Mouse (Mus musculus) urinary bladder, postnatal 4 days (tissue): Measurements from ENCODE around the gene Narfl.
"Not testable (repeated sequence)": the region's sequence is repeated elsewhere in the genome, so short reads cannot be mapped to it uniquely, and the experiment has no call there.

Experiments used
- DNase-seq, 2 experiments: peaks; one replicate each; pipeline ENCODE4 v3.0.0; 2021 to 2022; ENCODE audit warnings: low spot score in 2 of 2

Narfl gene

DNA sequence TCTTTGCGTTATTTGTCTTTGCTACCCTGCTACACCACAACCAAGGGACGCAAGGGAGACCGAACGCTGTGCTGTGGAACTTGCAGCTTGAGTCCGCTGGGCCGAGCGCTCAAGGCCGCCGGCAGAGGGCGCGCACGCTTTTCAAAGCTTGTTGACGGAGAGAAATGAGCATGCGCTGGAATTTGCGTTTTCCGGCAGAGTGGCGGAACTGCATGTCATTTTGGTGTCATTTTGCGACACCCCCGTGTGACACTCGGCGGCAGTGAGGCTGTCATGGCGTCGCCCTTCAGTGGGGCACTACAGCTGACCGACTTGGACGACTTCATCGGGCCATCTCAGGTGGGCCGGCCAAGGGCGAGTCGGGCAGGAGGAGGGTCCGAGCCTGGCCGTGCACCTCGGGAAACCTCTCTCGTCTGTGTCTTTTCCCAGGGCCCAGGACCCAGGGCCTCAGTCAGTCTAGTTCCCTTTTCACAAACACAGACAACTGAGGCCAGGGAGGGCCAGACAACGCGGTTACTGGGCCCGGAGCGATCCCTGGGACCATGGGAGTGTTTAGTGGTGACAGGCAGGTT, at the start of gene Narfl:
Narfl (plus strand) TSS at position 228 of the 572 bp plus-strand sequence.
- peak; percentile 94 to 97 for DNase-seq

DNA sequence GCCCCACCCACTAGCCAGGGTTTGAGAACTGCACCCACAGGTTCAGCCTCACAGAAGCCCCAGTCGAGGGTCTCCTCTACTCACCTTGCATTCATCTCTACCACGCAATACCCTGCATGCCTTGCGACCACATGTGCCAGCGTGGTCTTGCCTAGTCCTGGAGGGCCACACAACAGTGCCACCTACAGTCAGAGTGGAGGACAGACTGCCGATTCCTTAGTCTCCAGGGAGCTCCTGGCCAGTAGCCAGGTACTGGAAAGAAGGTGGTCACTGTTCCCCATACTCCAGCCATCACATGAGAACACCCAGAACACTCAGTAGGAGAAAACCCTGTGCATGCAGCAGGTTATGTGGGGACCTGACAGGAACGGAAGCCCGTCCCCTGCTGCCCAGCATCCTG, 49.7 kb upstream of the Narfl start:
- DNase-seq: no peak

DNA sequence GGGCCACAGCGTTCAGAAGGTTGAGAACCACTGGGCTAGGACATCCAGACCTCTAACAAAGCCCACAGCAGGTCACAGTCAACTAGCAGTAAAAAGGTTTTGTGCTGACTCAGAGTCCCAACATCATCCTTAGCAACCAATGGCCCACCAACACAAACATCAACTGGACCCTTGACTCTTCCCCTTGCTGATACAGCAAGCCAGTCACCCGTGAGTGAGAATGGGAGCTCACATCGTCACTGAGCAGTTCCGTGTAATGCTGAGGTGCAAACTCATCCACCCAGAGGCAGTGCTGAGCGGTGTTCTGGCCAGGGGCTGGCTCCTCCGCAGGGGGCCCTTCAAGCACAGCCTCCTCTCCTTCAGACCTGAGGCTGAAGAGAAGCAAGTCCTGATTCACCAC, 48.3 kb upstream of the Narfl start:
- no peak for DNase-seq

DNA sequence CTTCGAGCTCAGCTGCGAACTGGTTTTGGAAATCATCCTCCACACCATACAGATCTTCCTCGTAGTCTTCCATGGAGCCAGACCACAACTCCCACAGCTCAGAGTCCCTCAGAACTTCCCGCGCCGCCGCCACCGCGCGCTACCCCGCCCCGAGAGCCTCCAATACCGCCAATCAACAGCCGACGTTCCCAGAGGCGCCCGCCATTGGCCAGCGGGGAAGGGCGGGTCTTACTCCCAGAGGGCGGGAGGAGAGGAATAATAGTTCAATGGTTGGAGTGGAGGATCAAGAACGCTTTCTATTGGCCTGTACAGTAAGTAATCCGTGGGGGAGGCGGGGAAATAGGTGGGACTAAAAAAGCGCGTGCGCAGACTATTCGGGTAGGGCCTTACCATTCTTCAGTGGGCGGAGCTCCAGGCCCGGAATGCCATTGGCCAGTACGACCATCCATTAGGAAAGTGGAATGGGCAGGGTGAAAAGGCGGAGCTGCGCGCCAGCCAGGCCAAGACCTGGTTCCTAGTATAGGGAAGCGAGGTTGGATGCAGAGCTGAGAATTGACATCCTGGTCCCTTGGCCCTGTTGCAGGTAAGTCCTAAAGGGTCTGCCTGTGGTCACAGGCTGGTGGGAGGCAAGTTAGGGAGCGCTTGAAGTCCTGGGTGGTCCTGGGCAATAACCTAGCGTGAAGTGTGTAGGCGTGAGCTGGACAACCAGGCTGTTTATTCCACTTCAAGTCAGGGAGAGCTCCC, 46.1 kb upstream of the Narfl start, which contains the start of the genes Chtf18 and Rpusd1:
Chtf18 (minus strand) TSS at position 155 of the 744 bp plus-strand sequence.
Rpusd1 (plus strand) TSS at position 406 of the 744 bp plus-strand sequence.
- peak; percentile 98 for DNase-seq

DNA sequence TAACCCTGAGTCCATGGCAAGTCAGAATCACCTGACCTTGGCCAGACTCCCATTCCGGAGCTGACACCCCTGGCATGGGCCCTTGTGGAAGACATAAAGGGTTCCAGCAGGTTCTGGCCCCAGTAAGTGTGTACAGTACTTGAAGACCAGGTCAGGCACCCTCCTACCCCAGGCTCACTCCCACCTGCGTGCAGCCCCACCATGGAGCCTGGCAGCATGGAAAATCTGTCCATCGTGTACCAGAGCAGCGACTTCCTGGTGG, 45.6 kb upstream of the Narfl start:
- no peak for DNase-seq

DNA sequence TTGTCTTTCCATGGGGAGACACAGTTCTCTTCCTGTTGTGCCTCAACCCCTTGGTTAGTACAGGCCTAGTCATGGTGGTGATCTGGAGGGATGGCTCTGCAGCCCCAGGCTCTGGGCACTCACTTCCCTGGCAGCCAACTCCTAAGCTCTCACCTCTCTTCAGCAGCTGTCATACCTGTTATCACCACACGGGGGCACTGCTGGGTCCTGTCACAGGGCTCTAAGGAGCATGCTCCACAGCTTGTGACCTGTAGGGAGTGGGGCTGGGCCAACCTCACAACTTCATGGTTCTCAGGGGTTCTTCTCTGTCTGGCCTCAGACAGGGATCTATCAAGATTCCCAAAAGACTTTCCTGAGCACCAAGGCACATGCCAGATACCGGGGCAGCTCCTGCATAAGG, 41.5 kb upstream of the Narfl start:
- peak; percentile 71 to 85 for DNase-seq

DNA sequence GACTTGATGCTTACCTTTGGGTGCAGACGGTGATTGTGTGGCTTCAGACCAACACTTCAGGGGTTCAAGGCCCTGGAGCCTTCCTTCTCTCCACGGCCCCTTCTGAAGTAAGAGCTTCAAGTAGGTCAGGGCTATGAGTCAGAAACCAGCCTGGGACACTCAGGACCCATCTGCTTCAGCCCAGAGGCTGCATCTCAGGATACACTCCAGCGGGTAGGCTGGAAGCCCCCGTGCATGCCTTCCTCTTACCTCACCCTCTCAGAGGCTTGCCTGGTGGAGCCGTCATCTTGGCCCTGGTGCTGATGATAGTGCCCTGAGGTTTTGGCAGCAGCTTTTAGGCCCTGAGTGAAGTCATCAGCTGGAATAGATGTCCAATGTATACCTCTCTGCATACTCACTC, 38.3 kb upstream of the Narfl start:
- DNase-seq: no peak

DNA sequence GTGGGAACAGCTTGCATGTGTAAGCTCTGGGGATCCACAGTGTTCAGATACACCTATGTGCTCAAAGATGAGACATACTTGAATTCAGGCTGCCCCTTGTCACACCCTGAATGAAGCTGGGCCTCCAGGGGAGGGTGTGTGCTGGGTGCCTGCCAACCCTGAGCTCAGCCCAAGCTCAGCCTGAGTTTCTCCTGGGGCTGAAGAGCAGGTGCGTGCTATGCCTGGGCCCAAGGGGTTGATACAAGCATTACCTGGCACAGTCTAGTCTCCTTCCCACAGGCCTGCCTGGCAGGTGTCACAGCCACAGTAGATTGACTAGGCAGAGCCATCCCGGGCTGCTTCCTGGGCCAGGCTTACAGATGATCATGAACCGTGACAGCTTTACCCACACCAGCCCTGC, 37.8 kb upstream of the Narfl start, which contains the start of gene Mslnl:
Mslnl (plus strand) TSS at position 298 of the 400 bp plus-strand sequence.
- DNase-seq: no peak

DNA sequence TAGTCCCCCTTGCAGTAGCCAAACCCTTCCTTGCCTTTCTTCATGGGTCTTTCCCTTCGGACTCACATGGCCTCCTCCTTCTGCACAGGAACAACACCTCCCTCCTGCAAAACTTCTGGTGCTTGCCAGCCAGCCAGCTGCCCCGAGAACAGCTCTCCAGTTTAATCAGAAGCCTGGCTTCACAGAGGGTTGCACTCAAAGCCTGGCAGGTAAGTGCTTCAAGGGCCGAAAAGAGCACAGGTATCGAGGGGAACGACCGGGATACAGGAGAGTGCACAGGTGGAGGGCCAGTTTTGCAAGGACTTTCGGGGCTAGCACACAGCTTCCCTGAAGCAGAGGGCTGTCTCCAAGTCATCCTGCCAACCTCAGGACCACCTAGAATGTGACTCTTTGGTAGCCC, 34.7 kb upstream of the Narfl start:
- DNase-seq: no peak

DNA sequence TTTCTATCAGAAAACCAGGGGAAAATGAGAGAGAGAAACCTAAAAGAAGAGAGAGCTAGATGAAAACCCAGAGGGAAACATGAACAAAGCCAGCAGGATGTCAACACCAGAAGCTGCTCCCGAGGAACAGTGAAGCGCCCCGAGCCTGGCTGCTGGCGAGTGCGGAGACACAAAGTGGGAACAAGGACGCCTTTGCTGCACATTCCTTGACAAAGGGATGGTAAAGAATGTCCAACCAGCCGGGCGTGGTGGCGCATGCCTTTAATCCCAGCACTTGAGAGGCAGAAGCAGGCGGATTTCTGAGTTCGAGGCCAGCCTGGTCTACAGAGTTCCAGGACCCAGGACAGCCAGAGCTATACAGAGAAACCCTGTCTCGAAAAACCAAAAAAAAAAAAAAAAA, 32.1 kb upstream of the Narfl start:
- not testable (repeated sequence) for DNase-seq

DNA sequence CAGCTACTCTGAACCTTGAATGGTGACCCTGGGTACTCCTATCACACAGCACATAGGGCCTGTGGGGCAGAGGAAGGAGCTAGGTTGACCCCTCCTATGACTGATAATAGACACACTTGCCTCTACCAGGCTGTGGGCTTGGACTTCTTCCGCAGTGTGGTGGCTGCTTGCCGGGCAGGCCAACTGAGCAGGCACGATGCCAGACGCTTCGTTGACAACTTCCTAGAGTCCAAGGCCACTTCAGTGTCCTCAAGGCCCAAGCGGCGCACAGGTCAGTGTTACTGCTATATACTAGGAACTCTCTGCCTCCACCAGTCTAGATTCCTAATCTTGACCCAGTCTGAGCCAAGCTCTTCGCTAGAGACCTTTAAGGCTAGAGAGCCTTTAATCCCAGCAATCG, 29.7 kb upstream of the Narfl start:
- DNase-seq: no peak

DNA sequence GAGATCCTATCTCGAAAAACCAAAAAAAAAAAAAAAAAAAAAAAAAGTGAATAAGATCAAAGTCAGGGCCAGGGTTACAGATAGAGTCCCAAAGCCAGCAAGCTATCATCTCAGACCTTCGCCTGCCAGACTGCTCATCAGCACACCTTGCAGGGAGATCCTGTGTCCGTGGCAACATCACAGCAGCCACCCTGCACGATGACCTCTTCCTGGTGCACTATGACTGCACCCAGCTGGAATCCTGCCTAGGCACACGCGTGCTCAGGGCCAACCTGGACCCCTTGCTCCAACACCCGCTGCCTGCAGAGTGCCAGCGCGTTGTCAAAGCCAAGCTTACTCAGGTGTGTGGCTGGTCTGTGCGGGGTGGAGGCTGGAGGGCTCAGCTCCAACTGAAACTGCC, 29.3 kb upstream of the Narfl start:
- DNase-seq: no peak

DNA sequence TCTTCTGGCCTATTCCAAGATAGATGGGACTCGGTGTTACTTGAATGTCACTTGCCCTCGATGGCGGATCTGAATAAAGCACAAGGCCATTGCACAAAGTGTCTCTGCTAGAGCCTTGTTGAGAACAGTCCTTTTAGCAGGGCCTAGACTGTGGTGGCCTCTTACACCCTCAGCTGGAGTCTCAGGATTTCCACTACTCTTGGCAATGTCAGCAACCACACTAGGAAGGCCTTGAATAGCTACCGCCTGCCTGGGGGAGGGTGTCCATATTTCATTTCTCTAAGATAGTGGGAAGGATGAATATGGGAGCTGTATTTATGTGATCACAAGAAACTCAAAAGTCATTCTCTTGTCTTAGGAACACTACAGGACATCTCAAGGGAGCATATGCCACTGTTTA, 25.3 kb upstream of the Narfl start:
- no peak for DNase-seq

DNA sequence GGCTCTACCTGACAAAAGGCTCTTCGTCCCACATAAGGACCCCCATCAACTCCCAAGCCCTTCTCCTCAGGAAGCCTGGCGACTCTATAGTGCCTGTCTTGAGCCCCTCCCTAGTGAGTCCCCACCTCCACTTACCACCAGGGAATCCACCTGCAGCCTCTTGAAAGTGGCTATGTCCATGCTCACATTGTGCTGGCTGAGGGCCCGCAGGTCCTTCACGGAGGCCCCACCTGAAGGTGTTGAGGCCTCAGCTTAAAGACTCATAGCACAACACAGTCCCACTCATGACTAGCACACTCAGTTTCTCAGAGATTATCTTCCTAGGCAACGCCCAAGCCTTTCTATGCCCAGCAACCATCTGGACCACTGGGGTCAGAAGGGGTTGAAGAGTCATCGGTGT, 24.3 kb upstream of the Narfl start:
- no peak for DNase-seq

DNA sequence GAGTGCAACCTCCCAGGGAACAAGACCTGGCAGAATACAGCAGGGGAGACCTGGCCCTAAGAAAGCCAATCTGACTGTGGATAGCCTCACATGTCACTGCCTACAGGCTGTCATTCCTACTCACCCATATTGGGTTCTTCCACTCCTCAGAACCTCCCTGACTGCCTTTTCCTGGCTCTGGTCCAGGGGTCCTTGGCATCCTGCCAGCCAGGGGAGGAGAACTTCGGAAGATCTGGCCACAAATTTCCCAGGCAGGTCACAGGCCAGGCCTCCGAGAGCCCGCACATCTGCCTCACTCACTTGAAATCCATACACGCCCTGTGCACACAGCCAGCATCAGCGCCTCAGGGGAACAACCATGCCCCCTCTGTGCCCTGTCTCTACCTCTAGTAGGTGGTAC, 22.1 kb upstream of the Narfl start:
- DNase-seq: peak; percentile 70 to 86

DNA sequence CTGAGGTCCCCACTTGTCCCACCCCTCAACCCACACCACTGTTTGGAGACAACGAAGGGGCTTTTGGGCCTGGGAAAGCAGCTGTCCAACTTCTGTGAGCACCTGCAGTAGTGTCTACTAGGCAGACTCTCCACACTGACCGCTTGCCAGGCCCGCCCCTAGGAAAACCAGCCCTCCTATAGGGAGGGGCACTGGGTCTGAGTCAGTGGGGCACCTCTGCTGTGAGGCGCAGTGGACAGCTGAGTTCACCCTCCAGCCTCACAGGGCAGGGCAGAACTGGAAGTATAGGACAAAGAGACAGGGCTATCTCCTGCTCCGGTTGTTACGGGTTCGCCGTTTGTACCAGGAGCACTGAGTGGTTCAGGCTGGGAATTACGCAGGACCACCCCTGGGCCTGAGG, 19.3 kb upstream of the Narfl start, which contains the start of gene Msln:
Msln (minus strand) TSS at position 138 of the 400 bp plus-strand sequence.
- no peak for DNase-seq

DNA sequence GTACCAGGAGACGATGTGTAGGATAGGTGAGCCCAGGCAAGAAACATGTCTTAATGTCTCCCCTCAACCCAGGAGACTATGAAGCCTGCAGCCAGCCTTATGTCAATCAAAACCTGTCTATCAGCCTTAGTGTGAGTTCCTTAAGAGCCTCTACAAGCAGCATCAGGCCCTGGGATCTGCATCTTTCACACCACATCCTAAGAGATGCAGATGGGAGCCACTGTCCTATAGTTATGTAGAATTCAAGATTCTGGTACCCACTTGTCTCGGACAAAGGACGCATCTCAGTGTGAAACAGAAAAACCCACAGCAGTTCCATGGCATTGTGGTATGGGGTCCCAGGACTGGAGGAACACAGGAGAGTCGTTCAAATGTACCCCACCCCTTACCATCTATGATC, 18.5 kb upstream of the Narfl start:
- no peak for DNase-seq

DNA sequence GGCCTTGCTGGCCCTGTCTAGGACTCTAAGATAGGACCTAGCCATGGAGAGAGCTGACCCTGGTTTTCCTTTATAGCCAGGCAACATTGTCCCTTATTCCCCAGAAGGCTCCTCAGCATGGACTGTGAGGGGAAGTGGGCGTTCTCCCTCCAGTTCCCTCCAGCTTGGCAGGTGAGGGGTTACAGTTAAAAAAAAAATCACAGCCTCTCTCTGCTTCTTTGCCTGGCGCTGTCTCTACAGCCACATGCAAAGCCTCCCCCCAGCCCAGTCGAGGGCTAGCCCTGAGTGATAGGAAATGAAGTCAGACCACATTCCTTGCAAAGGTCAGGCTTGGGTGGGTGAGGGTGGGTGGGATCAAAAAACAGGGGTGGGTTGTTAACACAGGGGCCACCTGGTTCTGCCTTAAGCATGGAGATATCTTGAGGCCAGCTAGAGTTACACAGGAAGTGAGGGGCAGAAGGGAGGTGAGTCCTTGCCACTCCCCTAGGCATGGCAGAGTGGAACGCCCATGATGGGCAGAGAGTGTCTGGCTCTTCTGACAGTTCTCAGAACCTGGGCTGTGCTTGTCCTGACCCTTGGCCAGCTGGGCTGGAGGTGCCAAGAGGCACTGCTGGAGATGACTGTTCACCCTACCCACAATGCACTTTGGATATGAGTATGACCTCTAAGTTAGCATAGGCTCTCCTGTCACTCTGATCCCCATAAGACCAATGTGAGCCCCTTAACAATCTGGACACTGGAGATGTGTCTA, 17.8 kb upstream of the Narfl start:
- no peak for DNase-seq

DNA sequence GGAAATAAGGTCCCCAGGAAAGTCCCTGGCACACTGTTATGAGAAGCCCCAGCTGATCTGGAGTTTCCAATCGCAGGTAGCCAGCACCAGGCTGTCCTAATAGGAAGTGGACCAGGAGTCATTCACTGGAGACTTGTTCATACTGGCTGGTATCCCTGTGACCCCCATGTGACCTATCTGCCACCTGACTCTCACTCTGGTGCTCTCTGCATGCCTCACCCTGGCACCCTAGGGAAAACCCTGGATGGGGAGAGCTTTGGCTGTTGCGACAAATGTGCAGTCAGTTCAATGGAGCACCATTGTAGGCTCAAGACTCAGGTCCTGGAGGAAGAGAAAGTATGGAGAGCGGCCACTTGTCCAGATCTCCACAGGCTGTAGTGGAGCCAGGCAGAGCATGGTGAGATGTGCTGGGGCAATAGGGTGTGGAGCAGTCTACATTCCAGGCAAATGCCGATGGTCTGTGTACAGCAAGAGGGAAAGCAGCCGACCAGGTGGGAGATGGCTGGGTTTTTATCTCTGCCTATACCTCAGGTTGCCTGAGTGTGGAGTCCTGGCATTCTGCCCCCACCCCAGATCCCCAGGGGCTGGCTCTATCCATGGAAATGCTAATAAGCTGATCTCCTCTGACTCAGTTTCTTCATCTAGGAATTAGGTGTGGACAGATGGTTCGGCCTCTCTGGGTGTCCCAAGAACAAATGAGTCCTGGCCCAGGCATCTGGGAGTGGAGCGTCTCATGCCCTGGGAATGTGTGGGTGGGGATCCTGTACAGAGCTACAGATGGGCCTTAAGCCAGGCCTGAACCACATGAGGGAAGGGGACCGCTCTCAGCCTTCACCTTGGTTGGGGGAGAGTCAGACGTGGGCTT, 17.0 kb upstream of the Narfl start:
- DNase-seq: no peak

DNA sequence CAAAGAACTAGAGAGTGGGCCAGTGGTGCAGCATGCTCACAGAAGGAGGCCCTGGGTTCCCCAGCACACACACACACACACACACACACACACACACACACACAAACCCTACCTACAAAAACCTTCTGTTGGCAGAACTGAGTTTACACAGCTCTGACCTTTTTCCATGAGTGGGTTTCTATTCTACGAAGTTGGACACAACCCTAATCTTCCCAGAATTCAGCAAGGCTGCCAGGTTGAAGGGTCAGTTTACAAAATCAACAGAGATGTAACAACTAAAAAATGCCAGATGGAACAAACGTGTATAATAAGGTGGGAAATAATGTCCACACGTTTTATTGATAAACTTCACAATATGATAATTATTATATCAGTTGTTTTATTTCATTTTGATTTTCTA, 15.9 kb upstream of the Narfl start:
- no peak for DNase-seq

DNA sequence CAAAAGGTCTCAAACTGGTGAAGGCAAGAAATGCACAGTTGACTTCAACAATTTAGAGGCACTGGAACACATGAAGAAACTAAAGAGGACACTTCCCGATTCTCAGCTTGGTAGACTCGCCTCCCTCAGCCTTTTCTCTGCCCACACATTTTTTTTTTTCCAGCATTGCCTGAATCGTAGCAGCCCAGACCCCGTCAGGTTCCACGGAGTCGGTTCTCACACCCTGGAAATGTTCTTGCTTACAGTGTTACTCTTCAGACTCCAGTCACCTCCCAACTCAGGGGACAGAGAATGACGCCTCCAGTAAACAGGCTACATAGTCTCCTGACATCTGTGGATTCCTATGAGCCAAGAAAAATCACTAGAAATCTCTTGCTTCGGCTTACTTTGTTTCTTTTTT, 13.4 kb upstream of the Narfl start:
- DNase-seq: no peak

DNA sequence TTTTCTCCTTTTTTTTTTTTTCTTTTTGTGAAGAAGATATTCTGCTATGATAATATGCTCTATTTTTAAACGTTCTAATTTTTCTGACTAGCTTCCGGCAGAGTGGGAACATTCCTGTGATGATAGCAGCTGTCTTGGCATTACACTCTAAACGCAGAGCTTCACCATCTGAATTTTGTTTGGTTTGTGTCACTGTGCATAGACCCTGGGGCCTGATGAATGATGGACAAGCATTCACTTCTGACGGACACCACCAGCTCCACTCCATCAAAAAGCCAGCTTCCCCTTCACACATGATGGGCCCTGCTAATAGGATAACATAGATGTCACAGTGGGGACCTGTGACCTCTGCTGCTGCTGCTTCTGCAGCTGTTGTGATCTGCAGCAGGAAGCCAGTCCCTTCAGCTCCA, 12.0 kb upstream of the Narfl start:
- DNase-seq: no peak
